Mouse (Mus musculus) retina, adult 2 months (tissue): ENCODE data around the gene Zfp599.

Experiments
- DNase-seq: peaks from one replicate; pipeline ENCODE4 v3.0.0-alpha.2; 2012; ENCODE audit warnings: low read depth, low spot score

Gene Zfp599

GRCm38 (mm10) chr9:22224536-22225503 is 34.9 kb downstream of the Zfp599 start:
- DNase-seq, result no peak

- DNase-seq, result no peak
Measured at GRCm38 (mm10) chr9:22224066-22224465, 35.6 kb downstream of the Zfp599 start.

DNA sequence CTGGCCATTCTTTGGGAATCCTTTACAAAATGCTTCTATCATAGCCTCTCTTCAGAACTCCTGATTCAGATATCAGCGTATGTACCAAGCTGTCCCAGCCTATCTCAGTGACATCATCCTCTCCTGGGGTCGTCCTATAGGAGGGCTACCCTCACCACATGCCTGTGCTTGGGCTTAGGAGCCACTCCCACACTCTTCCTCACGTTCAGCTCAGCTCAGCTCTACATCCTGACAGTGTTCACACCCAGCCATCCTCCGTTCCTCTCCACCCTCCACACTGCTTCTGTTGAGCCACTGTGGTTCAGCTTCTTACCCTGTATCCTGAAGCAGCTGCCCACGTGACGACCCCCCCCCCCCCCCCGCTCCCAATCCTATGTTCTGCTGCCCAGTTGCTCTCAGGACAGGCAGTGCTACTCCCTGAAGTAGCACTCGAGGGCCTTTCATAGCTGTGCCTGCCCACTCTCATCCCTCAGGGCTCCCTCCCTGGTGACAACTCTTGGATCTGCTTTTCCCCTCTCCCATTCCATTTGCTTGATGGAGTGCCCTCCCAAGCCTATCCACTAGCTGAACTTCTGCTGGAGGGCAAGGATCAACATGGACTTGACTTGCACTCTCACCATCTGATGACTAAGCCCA is 41.7 kb downstream of the Zfp599 start:
- no peak for DNase-seq

GRCm38 (mm10) chr9:22216705-22217104 is 43.0 kb downstream of the Zfp599 start:
- no peak for DNase-seq

DNA sequence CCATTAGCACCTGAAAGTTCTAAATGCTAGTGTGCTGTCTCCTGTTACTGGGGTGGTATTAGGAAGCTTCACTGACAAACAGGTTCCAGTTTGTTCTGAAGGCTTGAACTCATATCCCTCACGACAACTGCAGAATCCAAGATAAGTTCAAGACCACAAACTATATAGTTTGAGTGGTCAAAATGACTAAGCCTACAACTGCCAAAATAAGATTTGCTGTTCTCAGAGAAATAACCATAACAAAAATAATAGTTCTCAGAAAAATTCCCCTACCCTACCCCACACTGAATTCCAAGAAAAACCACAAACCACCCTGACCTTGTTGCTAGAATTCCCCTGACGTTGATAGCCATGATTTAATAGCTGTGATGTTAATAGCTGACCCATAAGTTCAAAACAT is 45.1 kb downstream of the Zfp599 start:
- no peak for DNase-seq

GRCm38 (mm10) chr9:22213785-22214194 is 45.9 kb downstream of the Zfp599 start:
- DNase-seq, result no peak
